11 mouse cellular contexts compared by ENCODE assay signal in genomic region chr2:90553861-90554260, GRCm38 (mm10). TPM values are rescaled to one million over a fixed set of nuclear protein-coding genes. Genes with fewer than 3 reads are reported as not detected.
DNase-seq lines count a peak whose midpoint lies in the region; ATAC-seq and TF ChIP-seq lines count a peak whose summit lies in the region.
"Had no signal": no experiment of that assay in that cellular context is flagged by ENCODE, and none has a peak within 500 bp of the region (broad histone marks: within the 10 kb centered on the region; RNA-seq: fewer than 3 reads in every experiment).

No protein-coding gene starts in this region.

- WGBS in bone marrow, adult 2 months, result 55% methylated on average over 4 of the region's 4 CpGs
- WGBS in kidney, postnatal 0 days, result 76% methylated on average over 4 of the region's 4 CpGs
- 92% methylated on average over 4 of the region's 4 CpGs for WGBS in hindbrain, embryonic 16.5 days

- H3K4me1 ChIP-seq in bone marrow, adult 2 months (ENCODE audit: control insufficient read depth, insufficient read depth, low read length), result peaks cover 14% of the 10 kb centered on the region
- H3K4me1 ChIP-seq in kidney, postnatal 0 days (replicated peaks; ENCODE audit: insufficient read depth, low read length), result peaks cover 16% of the 10 kb centered on the region
- peaks cover 9% of the 10 kb centered on the region for H3K4me1 ChIP-seq in hindbrain, embryonic 16.5 days (ENCODE audit: control insufficient read depth, insufficient read depth, low read depth, low read length)
- H3K4me1 ChIP-seq: embryonic facial prominence, embryonic 12.5 days had no signal

- no peaks in the 10 kb centered on the region for H3K27me3 ChIP-seq in kidney, postnatal 0 days (ENCODE audit: insufficient read depth, low read length)
- no peaks in the 10 kb centered on the region for H3K27me3 ChIP-seq in hindbrain, embryonic 16.5 days (replicated peaks; ENCODE audit: control insufficient read depth, insufficient read depth, low read length)
- H3K27me3 ChIP-seq: embryonic facial prominence, embryonic 12.5 days; hindbrain, embryonic 12.5 days had no signal

- H3K9me3 ChIP-seq in kidney, postnatal 0 days (replicated peaks; ENCODE audit: low read length), result no peaks in the 10 kb centered on the region
- H3K9me3 ChIP-seq in hindbrain, embryonic 16.5 days (ENCODE audit: control insufficient read depth, low read length), result no peaks in the 10 kb centered on the region
- H3K9me3 ChIP-seq: embryonic facial prominence, embryonic 12.5 days; hindbrain, embryonic 12.5 days had no signal

- peak overlapping the region; percentile 32 for H3K27ac ChIP-seq in bone marrow, adult 2 months (ENCODE audit: control insufficient read depth, insufficient read depth, low read depth, low read length, poor library complexity)
- H3K27ac ChIP-seq in kidney, postnatal 0 days, result peak overlapping the region; percentile 50
- H3K27ac ChIP-seq in hindbrain, embryonic 16.5 days (ENCODE audit: low read depth, low read length), result no peak overlapping the region
- H3K27ac ChIP-seq in gastrocnemius, adult 2 months, result no peak overlapping the region
- H3K27ac ChIP-seq: embryonic facial prominence, embryonic 12.5 days; hindbrain, embryonic 12.5 days; left cerebral cortex, adult 2 months had no signal

- no peak overlapping the region for H3K4me3 ChIP-seq in bone marrow, adult 2 months (replicated peaks; ENCODE audit: control insufficient read depth, low read depth, low read length)
- H3K4me3 ChIP-seq in kidney, postnatal 0 days (replicated peaks; ENCODE audit: low read depth, low read length), result no peak overlapping the region
- H3K4me3 ChIP-seq in hindbrain, embryonic 16.5 days (ENCODE audit: low read length), result no peak overlapping the region
- no peak overlapping the region for H3K4me3 ChIP-seq in gastrocnemius, adult 2 months
- H3K4me3 ChIP-seq: embryonic facial prominence, embryonic 12.5 days; hindbrain, embryonic 12.5 days; left cerebral cortex, adult 2 months had no signal

- H3K9ac ChIP-seq in kidney, postnatal 0 days (ENCODE audit: low read depth, low read length), result no peak overlapping the region
- no peak overlapping the region for H3K9ac ChIP-seq in hindbrain, embryonic 16.5 days (ENCODE audit: low read depth, low read length)
- H3K9ac ChIP-seq: embryonic facial prominence, embryonic 12.5 days; hindbrain, embryonic 12.5 days had no signal

- no peak for TF ChIP-seq CTCF in bone marrow, adult 2 months (IDR thresholded peaks at IDR 0.05; ENCODE audit: control insufficient read depth, insufficient read depth, low read length)
- no peak for TF ChIP-seq CTCF in kidney, postnatal 0 days (IDR thresholded peaks at IDR 0.05; ENCODE audit: low read depth)
- TF ChIP-seq CTCF in gastrocnemius, adult 2 months (IDR thresholded peaks at IDR 0.05), result no peak

- no peak overlapping the region for H3K4me2 ChIP-seq in kidney, postnatal 0 days (ENCODE audit: low read length)
- no peak overlapping the region for H3K4me2 ChIP-seq in hindbrain, embryonic 16.5 days (ENCODE audit: low read length)
- H3K4me2 ChIP-seq: embryonic facial prominence, embryonic 12.5 days; hindbrain, embryonic 12.5 days had no signal

- intact Hi-C loops in gastrocnemius, adult 2 months (cut with DNase I), result no loop called here

- H3K36me3 ChIP-seq in kidney, postnatal 0 days (ENCODE audit: insufficient read depth, low read length), result no peaks in the 10 kb centered on the region
- H3K36me3 ChIP-seq in hindbrain, embryonic 16.5 days (ENCODE audit: control insufficient read depth, insufficient read depth, low read length), result no peaks in the 10 kb centered on the region
- H3K36me3 ChIP-seq: embryonic facial prominence, embryonic 12.5 days; hindbrain, embryonic 12.5 days had no signal

- peak; percentile 38 for DNase-seq in 3134 (ENCODE audit: extremely low read depth, insufficient read length, low spot score)
- DNase-seq in kidney, postnatal 0 days (ENCODE audit: low spot score), result no peak
- peak; percentile 30 for DNase-seq in lung, postnatal 14 days
- DNase-seq in frontal cortex, postnatal 25 days (ENCODE audit: low spot score in 2 of 2), result no peak
- no peak for DNase-seq in gastrocnemius, adult 2 months
- DNase-seq: right cerebral cortex, postnatal 25 days had no signal

- TF ChIP-seq POLR2A in bone marrow, adult 2 months (IDR thresholded peaks at IDR 0.05; ENCODE audit: borderline replicate concordance, control insufficient read depth, low read depth, low read length), result no peak

- ATAC-seq in kidney, postnatal 0 days (replicated peaks; ENCODE audit: low FRiP score, low read depth), result peak; percentile 55; the same call in 1 of the 2 replicates
- no peak for ATAC-seq in hindbrain, embryonic 16.5 days

RNA-seq across cellular contexts. Expression of gene Ptprj, which starts 26.6 kb away (rescaled TPM):
- 16.0 and 25.1 TPM in 2 replicates for polyA plus RNA-seq in bone marrow, adult 2 months (2011; ENCODE audit: insufficient read depth, insufficient read length, low replicate concordance, missing spikeins)
- polyA plus RNA-seq in kidney, postnatal 0 days (2015; fragmentation: Nextera tagmentation; extraction: Ambion mirVana), result 6.8 and 7.2 TPM in 2 replicates
- polyA plus RNA-seq in hindbrain, embryonic 16.5 days (2015; fragmentation: Nextera tagmentation; extraction: Ambion mirVana), result 6.0 and 6.8 TPM in 2 replicates
- total RNA-seq in gastrocnemius, adult 2 months (2021), result 1 to 10 TPM; 2.1 to 4.2 TPM

Comparison
In these comparisons a context has a peak if more than half of its experiments do, and no peak if none do; other contexts are left out.
1. DNase-seq: peak in 3134 (single experiment) and lung, postnatal 14 days (single experiment); none in kidney, postnatal 0 days (single experiment), frontal cortex, postnatal 25 days (0 of 2) and gastrocnemius, adult 2 months (single experiment).
2. H3K27ac ChIP-seq: peak in bone marrow, adult 2 months (single experiment) and kidney, postnatal 0 days (single experiment); none in hindbrain, embryonic 16.5 days (single experiment) and gastrocnemius, adult 2 months (single experiment).